Mouse (Mus musculus): ENCODE measurements around the gene Olfm2. TPM values are rescaled to one million over a fixed set of nuclear protein-coding genes. Genes with fewer than 3 reads are reported as not detected.

Olfm2 gene
- polyA plus RNA-seq, 1 experiment from 2014 or later, result 2.3 TPM

- no peak overlapping the region for H3K4me2 ChIP-seq
- H3K4me1 ChIP-seq (ENCODE audit: control insufficient read depth, insufficient read depth, low read length), result no peaks in the 10 kb centered on the region; the same call in 1 of the 2 replicates
- H3K4me3 ChIP-seq (ENCODE audit: low read depth, low read length), result no peak overlapping the region
- no peaks in the 10 kb centered on the region for H3K9me3 ChIP-seq (replicated peaks; ENCODE audit: control insufficient read depth, low read length)
- 82% methylated on average over 2 of the region's 2 CpGs for WGBS (ENCODE audit: insufficient replicate concordance)
- no peak overlapping the region for H3K27ac ChIP-seq (ENCODE audit: low read depth, low read length)
- H3K27me3 ChIP-seq (ENCODE audit: control insufficient read depth, insufficient read depth, low read length), result no peaks in the 10 kb centered on the region
- no peak overlapping the region for H3K9ac ChIP-seq (ENCODE audit: low read depth, low read length)
- no peak for ATAC-seq (replicated peaks; ENCODE audit: insufficient number of reproducible peaks, low FRiP score, low TSS enrichment)
- peaks cover 22% of the 10 kb centered on the region for H3K36me3 ChIP-seq (ENCODE audit: control insufficient read depth, insufficient read depth, low read length)
Observed at GRCm38 (mm10) chr9:20664366-20664765, 81.8 kb downstream of the Olfm2 start.

GRCm38 (mm10) chr9:20663956-20664355 is 82.2 kb downstream of the Olfm2 start:
- Histone ChIP-seq H3K4me2 (no peak overlapping the region), H3K27me3 (ENCODE audit: control insufficient read depth, insufficient read depth, low read length) (no peaks in the 10 kb centered on the region), H3K9ac (ENCODE audit: low read depth, low read length) (no peak overlapping the region), H3K36me3 (ENCODE audit: control insufficient read depth, insufficient read depth, low read length) (peaks cover 22% of the 10 kb centered on the region), H3K4me3 (ENCODE audit: low read depth, low read length) (no peak overlapping the region), H3K27ac (ENCODE audit: low read depth, low read length) (no peak overlapping the region), H3K9me3 (replicated peaks; ENCODE audit: control insufficient read depth, low read length) (no peaks in the 10 kb centered on the region), H3K4me1 (ENCODE audit: control insufficient read depth, insufficient read depth, low read length) (no peaks in the 10 kb centered on the region; the same call in 1 of the 2 replicates)
- no peak for ATAC-seq (replicated peaks; ENCODE audit: insufficient number of reproducible peaks, low FRiP score, low TSS enrichment)
- WGBS (ENCODE audit: insufficient replicate concordance), result 88% methylated on average over 2 of the region's 2 CpGs

DNA sequence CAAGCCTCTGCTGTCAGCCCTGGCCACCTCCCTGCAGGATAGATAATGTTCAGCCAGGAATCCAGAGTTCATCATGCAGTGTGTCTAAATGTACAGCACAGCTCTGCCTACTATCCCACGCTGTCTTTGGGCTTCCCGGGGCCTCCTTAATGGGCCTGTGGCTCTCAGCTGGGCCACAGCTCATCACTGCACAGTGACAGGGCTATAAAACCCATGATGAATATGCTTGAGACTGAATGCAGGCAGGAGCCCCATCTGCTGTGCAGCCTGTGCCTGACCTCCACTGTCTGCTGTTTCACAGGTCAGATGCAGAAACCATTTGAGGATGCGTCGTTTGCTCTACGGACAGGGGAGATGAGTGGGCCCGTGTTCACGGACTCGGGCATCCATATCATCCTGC is 83.3 kb downstream of the Olfm2 start:
- H3K4me2 ChIP-seq, result no peak overlapping the region
- 98% methylated on average over 8 of the region's 8 CpGs for WGBS (ENCODE audit: insufficient replicate concordance)
- H3K27ac ChIP-seq (ENCODE audit: low read depth, low read length), result no peak overlapping the region
- H3K9ac ChIP-seq (ENCODE audit: low read depth, low read length), result no peak overlapping the region
- peaks cover under 1% of the 10 kb centered on the region; the same call in 1 of the 2 replicates for H3K4me1 ChIP-seq (ENCODE audit: control insufficient read depth, insufficient read depth, low read length)
- H3K27me3 ChIP-seq (ENCODE audit: control insufficient read depth, insufficient read depth, low read length), result no peaks in the 10 kb centered on the region
- H3K36me3 ChIP-seq (ENCODE audit: control insufficient read depth, insufficient read depth, low read length), result peaks cover 22% of the 10 kb centered on the region
- H3K9me3 ChIP-seq (replicated peaks; ENCODE audit: control insufficient read depth, low read length), result no peaks in the 10 kb centered on the region
- ATAC-seq (replicated peaks; ENCODE audit: insufficient number of reproducible peaks, low FRiP score, low TSS enrichment), result no peak
- no peak overlapping the region for H3K4me3 ChIP-seq (ENCODE audit: low read depth, low read length)

DNA sequence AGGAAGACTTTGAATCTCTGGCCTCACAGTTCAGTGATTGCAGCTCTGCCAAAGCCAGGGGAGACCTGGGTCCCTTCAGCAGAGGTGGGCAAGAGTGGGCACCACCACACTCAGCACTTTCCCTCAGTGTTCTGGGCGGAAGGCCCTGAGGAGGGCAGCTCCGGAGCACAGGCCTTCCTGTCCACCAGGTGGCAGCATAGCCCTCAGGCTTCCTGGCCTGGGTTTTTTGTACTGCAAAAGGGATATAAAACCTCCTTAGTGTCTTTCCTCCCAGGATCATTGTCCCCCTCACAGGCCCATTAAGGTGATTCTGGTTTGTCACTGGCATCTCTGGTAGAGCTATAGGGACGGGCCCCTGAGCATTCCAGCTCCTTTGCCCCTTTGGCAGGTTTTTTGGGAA is 83.8 kb downstream of the Olfm2 start:
- H3K9me3 ChIP-seq (replicated peaks; ENCODE audit: control insufficient read depth, low read length), result no peaks in the 10 kb centered on the region
- WGBS (ENCODE audit: insufficient replicate concordance), result 66% methylated on average over 3 of the region's 3 CpGs
- H3K27me3 ChIP-seq (ENCODE audit: control insufficient read depth, insufficient read depth, low read length), result no peaks in the 10 kb centered on the region
- H3K4me2 ChIP-seq, result no peak overlapping the region
- H3K4me1 ChIP-seq (ENCODE audit: control insufficient read depth, insufficient read depth, low read length), result peaks cover 4% of the 10 kb centered on the region; the same call in 1 of the 2 replicates
- no peak overlapping the region for H3K9ac ChIP-seq (ENCODE audit: low read depth, low read length)
- H3K4me3 ChIP-seq (ENCODE audit: low read depth, low read length), result no peak overlapping the region
- H3K36me3 ChIP-seq (ENCODE audit: control insufficient read depth, insufficient read depth, low read length), result peaks cover 25% of the 10 kb centered on the region
- ATAC-seq (replicated peaks; ENCODE audit: insufficient number of reproducible peaks, low FRiP score, low TSS enrichment), result no peak
- H3K27ac ChIP-seq (ENCODE audit: low read depth, low read length), result no peak overlapping the region

- Histone ChIP-seq H3K27ac (ENCODE audit: low read depth, low read length) (no peak overlapping the region), H3K4me2 (no peak overlapping the region), H3K9ac (ENCODE audit: low read depth, low read length) (no peak overlapping the region), H3K36me3 (ENCODE audit: control insufficient read depth, insufficient read depth, low read length) (peaks cover 22% of the 10 kb centered on the region), H3K4me3 (ENCODE audit: low read depth, low read length) (no peak overlapping the region), H3K4me1 (ENCODE audit: control insufficient read depth, insufficient read depth, low read length) (0 out of 2 replicates have a peak, but pooled peaks cover 12% of the 10 kb centered on the region), H3K9me3 (replicated peaks; ENCODE audit: control insufficient read depth, low read length) (no peaks in the 10 kb centered on the region), H3K27me3 (ENCODE audit: control insufficient read depth, insufficient read depth, low read length) (no peaks in the 10 kb centered on the region)
- no peak for ATAC-seq (replicated peaks; ENCODE audit: insufficient number of reproducible peaks, low FRiP score, low TSS enrichment)
- 89% methylated on average over 3 of the region's 3 CpGs for WGBS (ENCODE audit: insufficient replicate concordance)
Observed at GRCm38 (mm10) chr9:20657546-20657945, 88.6 kb downstream of the Olfm2 start.

DNA sequence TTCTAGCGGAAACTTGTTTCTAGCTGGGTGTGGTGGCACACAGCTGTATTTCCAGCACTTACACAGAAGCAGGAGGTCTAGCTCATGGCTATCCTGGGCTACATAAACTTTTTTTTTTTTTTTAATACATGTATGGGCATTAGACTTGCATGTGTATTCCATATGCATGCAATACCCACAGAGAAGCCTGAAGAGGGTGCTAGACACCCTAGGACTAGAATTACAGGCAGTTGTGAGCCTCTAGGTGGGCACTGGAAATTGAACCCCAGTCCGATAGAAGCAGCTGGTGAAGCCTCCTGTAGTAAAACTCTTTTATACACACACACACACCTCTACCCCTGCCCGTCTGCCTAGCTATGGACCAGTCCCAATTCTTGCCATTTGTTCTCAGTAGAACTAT is 92.3 kb downstream of the Olfm2 start:
- H3K27ac ChIP-seq (ENCODE audit: low read depth, low read length), result no peak overlapping the region
- ATAC-seq (replicated peaks; ENCODE audit: insufficient number of reproducible peaks, low FRiP score, low TSS enrichment), result no peak
- no peaks in the 10 kb centered on the region for H3K27me3 ChIP-seq (ENCODE audit: control insufficient read depth, insufficient read depth, low read length)
- H3K4me1 ChIP-seq (ENCODE audit: control insufficient read depth, insufficient read depth, low read length), result 0 out of 2 replicates have a peak, but pooled peaks cover 16% of the 10 kb centered on the region
- H3K4me3 ChIP-seq (ENCODE audit: low read depth, low read length), result no peak overlapping the region
- H3K36me3 ChIP-seq (ENCODE audit: control insufficient read depth, insufficient read depth, low read length), result peaks cover 13% of the 10 kb centered on the region; the same call in 1 of the 2 replicates
- WGBS (ENCODE audit: insufficient replicate concordance), result 85% methylated on average over 3 of the region's 3 CpGs
- no peaks in the 10 kb centered on the region for H3K9me3 ChIP-seq (replicated peaks; ENCODE audit: control insufficient read depth, low read length)
- H3K4me2 ChIP-seq, result no peak overlapping the region
- H3K9ac ChIP-seq (ENCODE audit: low read depth, low read length), result no peak overlapping the region

DNA sequence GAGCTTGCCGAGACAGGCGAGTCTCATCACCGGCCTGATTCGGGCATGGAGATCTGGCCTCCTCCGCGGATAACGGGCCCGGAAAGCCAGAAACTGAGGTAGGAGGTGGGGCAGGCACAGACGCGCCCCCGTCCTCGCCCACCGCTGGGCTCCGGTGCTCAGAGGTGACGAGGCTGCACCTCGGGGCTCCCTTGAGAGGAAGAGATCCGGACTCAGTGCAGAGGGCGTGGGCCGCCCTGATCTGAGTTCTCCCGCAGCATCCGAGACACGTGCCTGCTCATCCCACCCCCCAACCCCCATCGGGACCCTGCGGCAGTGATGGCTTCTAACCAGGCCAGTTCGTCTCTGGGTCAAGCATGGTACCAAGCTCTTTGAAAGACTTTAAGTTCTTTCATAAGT is 93.9 kb downstream of the Olfm2 start:
- Histone ChIP-seq H3K36me3 (ENCODE audit: control insufficient read depth, insufficient read depth, low read length) (peaks cover 10% of the 10 kb centered on the region; the same call in 1 of the 2 replicates), H3K9ac (ENCODE audit: low read depth, low read length) (peak overlapping the region; percentile 92), H3K27ac (ENCODE audit: low read depth, low read length) (no peak overlapping the region; the same call in 1 of the 2 replicates), H3K4me2 (peak overlapping the region; percentile 76), H3K27me3 (ENCODE audit: control insufficient read depth, insufficient read depth, low read length) (no peaks in the 10 kb centered on the region), H3K9me3 (replicated peaks; ENCODE audit: control insufficient read depth, low read length) (no peaks in the 10 kb centered on the region), H3K4me3 (ENCODE audit: low read depth, low read length) (peak overlapping the region; percentile 90), H3K4me1 (ENCODE audit: control insufficient read depth, insufficient read depth, low read length) (0 out of 2 replicates have a peak, but pooled peaks cover 12% of the 10 kb centered on the region)
- ATAC-seq (replicated peaks; ENCODE audit: insufficient number of reproducible peaks, low FRiP score, low TSS enrichment), result peak; percentile 14; the same call in 1 of the 2 replicates
- WGBS (ENCODE audit: insufficient replicate concordance), result under 1% methylated on average over 25 of the region's 25 CpGs

DNA sequence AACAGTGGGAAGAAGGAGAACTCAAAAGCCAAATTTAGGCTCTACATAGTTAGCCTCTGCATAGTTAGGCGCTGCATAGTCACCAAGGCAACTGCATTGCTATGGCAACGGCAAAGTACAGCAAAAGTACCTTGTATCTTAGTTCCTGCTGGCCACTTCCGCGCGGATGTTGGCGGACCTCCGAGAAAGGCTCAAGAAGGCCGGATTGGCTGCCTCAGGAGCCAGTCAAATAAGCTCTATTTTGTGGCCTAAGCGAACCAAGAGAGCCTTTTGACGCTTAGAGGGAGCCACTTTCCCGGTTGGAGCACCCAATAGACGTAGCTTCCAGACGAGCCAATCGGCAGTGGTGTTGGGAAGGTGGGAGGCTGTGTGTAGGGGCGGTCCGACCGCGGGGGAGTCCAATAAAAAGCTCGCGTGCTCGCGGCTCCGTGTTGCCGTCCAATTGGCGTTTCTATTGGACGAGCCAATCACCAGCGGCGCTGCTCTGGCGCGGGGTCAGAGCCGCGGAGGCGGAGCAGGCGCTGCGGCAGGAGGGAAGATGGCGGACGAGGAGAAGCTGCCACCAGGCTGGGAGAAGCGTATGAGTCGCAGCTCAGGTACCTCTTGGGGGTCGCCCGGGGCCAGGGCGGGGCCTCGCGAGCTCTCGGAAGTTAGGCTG is 94.4 kb downstream of the Olfm2 start, which contains the start of gene Pin1:
Gene Pin1, plus strand, starts transcription at position 494 of the 658 bp plus-strand sequence.
- H3K36me3 ChIP-seq (ENCODE audit: control insufficient read depth, insufficient read depth, low read length), result peaks cover 10% of the 10 kb centered on the region; the same call in 1 of the 2 replicates

More for the DNA sequence above, 94.4 kb downstream of the Olfm2 start, which contains the start of gene Pin1:
- ATAC-seq (replicated peaks; ENCODE audit: insufficient number of reproducible peaks, low FRiP score, low TSS enrichment), result peak; percentile 99
- H3K27me3 ChIP-seq (ENCODE audit: control insufficient read depth, insufficient read depth, low read length), result no peaks in the 10 kb centered on the region
- 0 out of 2 replicates have a peak, but pooled peaks cover 12% of the 10 kb centered on the region for H3K4me1 ChIP-seq (ENCODE audit: control insufficient read depth, insufficient read depth, low read length)
- WGBS (ENCODE audit: insufficient replicate concordance), result under 1% methylated on average over 45 of the region's 45 CpGs
- H3K9ac ChIP-seq (ENCODE audit: low read depth, low read length), result peak within 1 kb of the TSS; percentile 92
- no peak within 1 kb of the TSS; the same call in 1 of the 2 replicates for H3K27ac ChIP-seq (ENCODE audit: low read depth, low read length)
- peak within 1 kb of the TSS; percentile 90 for H3K4me3 ChIP-seq (ENCODE audit: low read depth, low read length)
- H3K4me2 ChIP-seq, result peak within 1 kb of the TSS; percentile 76
- H3K9me3 ChIP-seq (replicated peaks; ENCODE audit: control insufficient read depth, low read length), result no peaks in the 10 kb centered on the region

Measured in heart, embryonic 11.5 days (tissue).